29 mouse cellular contexts compared by ENCODE assay signal in genomic region chr15:61098519-61098918, GRCm38 (mm10).
"Had no signal": no experiment of that assay in that cellular context is flagged by ENCODE, and none has a peak within 500 bp of the region (broad histone marks: within the 10 kb centered on the region; RNA-seq: fewer than 3 reads in every experiment).

No protein-coding gene starts in this region.

- ATAC-seq: forebrain, embryonic 13.5 days; forebrain, embryonic 14.5 days; forebrain, embryonic 15.5 days; forebrain, embryonic 16.5 days; forebrain, postnatal 0 days had no signal

- H3K9ac ChIP-seq: embryonic facial prominence, embryonic 12.5 days; embryonic facial prominence, embryonic 13.5 days; embryonic facial prominence, embryonic 15.5 days; forebrain, embryonic 12.5 days; forebrain, embryonic 13.5 days; forebrain, embryonic 15.5 days; forebrain, postnatal 0 days had no signal

- H3K36me3 ChIP-seq: embryonic facial prominence, embryonic 10.5 days; embryonic facial prominence, embryonic 12.5 days; embryonic facial prominence, embryonic 13.5 days; embryonic facial prominence, embryonic 15.5 days; forebrain, embryonic 10.5 days; forebrain, embryonic 12.5 days; forebrain, embryonic 15.5 days had no signal

- H3K4me3 ChIP-seq: embryonic facial prominence, embryonic 10.5 days; embryonic facial prominence, embryonic 12.5 days; embryonic facial prominence, embryonic 13.5 days; embryonic facial prominence, embryonic 15.5 days; erythroblast, embryonic 14.5 days; forebrain, embryonic 10.5 days; forebrain, embryonic 12.5 days; forebrain, embryonic 13.5 days; forebrain, embryonic 15.5 days; gastrocnemius, adult 2 months; heart, adult 2 months had no signal

- DNase-seq: cerebellum, adult 2 months; cerebellum, adult 8-10 months; cerebellum, adult 9-10 months; cerebellum, adult 9-11 months; cerebellum, postnatal 10 days; cerebellum, postnatal 14 days; cerebellum, postnatal 25 days; cerebellum, postnatal 36 days; embryo, embryonic 11 days; forebrain, postnatal 0 days; gastrocnemius, adult 2 months; gastrocnemius, postnatal 10 days; gastrocnemius, postnatal 14 days; gastrocnemius, postnatal 25 days; gastrocnemius, postnatal 36 days; heart, adult 11 months; heart, adult 18-20 months; heart, adult 2 months had no signal

- H3K27me3 ChIP-seq: embryonic facial prominence, embryonic 12.5 days; embryonic facial prominence, embryonic 13.5 days; embryonic facial prominence, embryonic 15.5 days; forebrain, embryonic 12.5 days; forebrain, embryonic 13.5 days; forebrain, embryonic 15.5 days had no signal

- H3K27ac ChIP-seq: embryonic facial prominence, embryonic 10.5 days; embryonic facial prominence, embryonic 12.5 days; embryonic facial prominence, embryonic 13.5 days; embryonic facial prominence, embryonic 15.5 days; forebrain, embryonic 10.5 days; forebrain, embryonic 12.5 days; forebrain, embryonic 13.5 days; forebrain, embryonic 15.5 days; gastrocnemius, adult 2 months; heart, adult 2 months had no signal

- H3K4me2 ChIP-seq: embryonic facial prominence, embryonic 12.5 days; embryonic facial prominence, embryonic 13.5 days; embryonic facial prominence, embryonic 15.5 days; forebrain, embryonic 12.5 days; forebrain, embryonic 13.5 days; forebrain, embryonic 15.5 days had no signal

- H3K9me3 ChIP-seq: embryonic facial prominence, embryonic 10.5 days; embryonic facial prominence, embryonic 12.5 days; embryonic facial prominence, embryonic 13.5 days; embryonic facial prominence, embryonic 15.5 days; forebrain, embryonic 10.5 days; forebrain, embryonic 12.5 days; forebrain, embryonic 13.5 days; forebrain, embryonic 15.5 days had no signal
